Mouse (Mus musculus): ENCODE measurements around the gene Camk2g.

GRCm38 (mm10) chr14:20836905-20837376 lies 43.1 kb upstream of the Camk2g start:
- TF ChIP-seq CTCF (conservative IDR thresholded peaks at IDR 0.05 in 1 of 2, IDR thresholded peaks at IDR 0.05 in 1 of 2; ENCODE audit: low read depth in 2 of 2, low read length in 2 of 2) (no peak), RCOR1 (conservative IDR thresholded peaks at IDR 0.05; ENCODE audit: low read depth, low read length) (no peak), IRF4 (IDR thresholded peaks at IDR 0.05; ENCODE audit: low read depth, low read length) (no peak), ZNF384 (IDR thresholded peaks at IDR 0.05; ENCODE audit: low read depth, low read length) (no peak), POLR2A (IDR thresholded peaks at IDR 0.05; ENCODE audit: low read depth, low read length) (no peak), ETS1 (conservative IDR thresholded peaks at IDR 0.05; ENCODE audit: low read depth, low read length) (no peak), BHLHE40 (IDR thresholded peaks at IDR 0.05; ENCODE audit: low read depth, low read length) (no peak), ELF1 (IDR thresholded peaks at IDR 0.05; ENCODE audit: low read depth, low read length) (no peak), USF1 (IDR thresholded peaks at IDR 0.05; ENCODE audit: low read depth, low read length) (no peak), JUND (conservative IDR thresholded peaks at IDR 0.05; ENCODE audit: low read depth, low read length) (no peak), NRF1 (IDR thresholded peaks at IDR 0.05; ENCODE audit: low read depth, low read length) (no peak), POLR2AphosphoS2 (IDR thresholded peaks at IDR 0.05; ENCODE audit: low read depth, low read length) (no peak)
